Mouse (Mus musculus): ENCODE measurements around the gene Tmem59.

GRCm38 (mm10) chr4:107249471-107249870 lies 71.3 kb downstream of the Tmem59 start:
- TF ChIP-seq POLR2A (IDR thresholded peaks at IDR 0.05; ENCODE audit: extremely low read depth, insufficient read depth, low read length): no peak
- no peak for TF ChIP-seq CTCF (IDR thresholded peaks at IDR 0.05; ENCODE audit: low read depth, low read length)
